Mouse (Mus musculus) kidney, embryonic 15.5 days (tissue): Measurements from ENCODE around the gene Spata33. TPM values are rescaled to one million over a fixed set of nuclear protein-coding genes. Genes with fewer than 3 reads are reported as not detected.

ENCODE experiments used
- ATAC-seq: fragments of 200-750 bp; cut with Nextera tagmentation; replicated peaks from 2 replicates; pipeline ENCODE4 v1.8.0; 2017; ENCODE audit warnings: moderate TSS enrichment; ENCODE audit not compliant: low FRiP score
- H3K27ac ChIP-seq: fragments of 300-500 bp; sonication (generic); 2 replicates; pipeline ENCODE4 v1.5.1; 2015; ENCODE audit warnings: mild to moderate bottlenecking, inconsistent platforms
- H3K27me3 ChIP-seq: fragments of 300-500 bp; sonication (generic); 2 replicates; pipeline ENCODE4 v1.6.1; 2015; ENCODE audit warnings: inconsistent platforms
- H3K36me3 ChIP-seq: fragments of 300-500 bp; sonication (generic); 2 replicates; pipeline ENCODE4 v1.6.1; 2015; ENCODE audit warnings: inconsistent platforms
- H3K4me1 ChIP-seq: fragments of 300-500 bp; sonication (generic); 2 replicates; pipeline ENCODE4 v1.6.1; 2015; ENCODE audit warnings: inconsistent platforms
- H3K4me2 ChIP-seq: fragments of 300-500 bp; sonication (generic); 2 replicates; pipeline ENCODE4 v1.6.1; 2015; ENCODE audit warnings: moderate library complexity, mild to moderate bottlenecking, inconsistent platforms
- H3K4me3 ChIP-seq: fragments of 300-500 bp; sonication (generic); replicated peaks from 2 replicates; pipeline ENCODE4 v1.5.1; 2015; ENCODE audit warnings: mild to moderate bottlenecking, inconsistent platforms
- H3K9ac ChIP-seq: fragments of 300-500 bp; sonication (generic); 2 replicates; pipeline ENCODE4 v1.6.1; 2015; ENCODE audit warnings: mild to moderate bottlenecking, inconsistent platforms
- H3K9me3 ChIP-seq: fragments of 300-500 bp; sonication (generic); replicated peaks from 2 replicates; pipeline ENCODE4 v1.6.1; 2016; ENCODE audit warnings: inconsistent platforms
- WGBS: fragments of 180-500 bp; shearing (Covaris S2); methylation state at CpG from one replicate; pipeline ENCODE4 v1.1.7; 2015; ENCODE audit warnings: mixed read lengths; 5-methylcytosine and 5-hydroxymethylcytosine counted together
- polyA plus RNA-seq: library from polyadenylated mRNA; unstranded; fragments of >200 nt; fragmentation: Nextera tagmentation; extraction: Ambion mirVana; gene quantifications from 2 replicates; pipeline ENCODE4 v1.2.1, GENCODE M21; 2015

The Spata33 gene
- polyA plus RNA-seq, 1 experiment from 2014 or later = 5.5 TPM

DNA sequence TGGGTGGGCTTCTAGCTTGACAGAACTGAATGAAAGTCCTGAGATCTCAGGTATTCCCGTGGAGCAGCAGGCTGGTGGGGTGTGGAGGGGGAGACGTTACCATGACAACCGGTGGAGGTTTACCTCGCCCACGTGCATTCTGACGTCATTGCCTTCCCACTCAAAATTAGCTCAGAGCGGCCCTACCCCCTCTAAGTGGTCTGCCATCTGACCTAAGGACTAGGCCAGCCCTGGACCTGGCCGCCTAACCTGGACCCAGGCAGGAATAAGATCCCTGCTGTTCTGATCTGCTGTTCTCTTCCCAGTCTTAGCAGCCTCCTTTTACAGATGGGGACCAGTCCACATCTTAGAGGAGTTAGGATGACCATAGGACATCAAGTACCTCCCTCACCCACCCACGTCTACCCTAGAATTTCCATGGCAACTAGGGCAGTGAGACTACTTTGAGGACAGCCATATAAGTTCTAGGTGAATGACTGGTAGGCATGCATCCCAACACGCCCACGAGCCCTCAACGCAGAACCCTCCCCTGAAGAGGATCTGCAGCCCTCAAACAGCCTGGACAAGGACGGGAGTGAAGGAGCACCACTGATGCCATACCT lies 22.4 kb downstream of the Spata33 start:
- Histone ChIP-seq H3K4me1 (peaks cover 35% of the 10 kb centered on the region), H3K27me3 (peaks cover 28% of the 10 kb centered on the region), H3K9me3 (no peaks in the 10 kb centered on the region), H3K27ac (no peak overlapping the region), H3K36me3 (peaks cover 2% of the 10 kb centered on the region; the same call in 1 of the 2 replicates), H3K4me3 (peak overlapping the region; percentile 61), H3K9ac (peak overlapping the region; percentile 58), H3K4me2 (peak overlapping the region; percentile 88)
- WGBS = 17% methylated on average over 13 of the region's 13 CpGs
- peak; percentile 10; the same call in 1 of the 2 replicates for ATAC-seq

DNA sequence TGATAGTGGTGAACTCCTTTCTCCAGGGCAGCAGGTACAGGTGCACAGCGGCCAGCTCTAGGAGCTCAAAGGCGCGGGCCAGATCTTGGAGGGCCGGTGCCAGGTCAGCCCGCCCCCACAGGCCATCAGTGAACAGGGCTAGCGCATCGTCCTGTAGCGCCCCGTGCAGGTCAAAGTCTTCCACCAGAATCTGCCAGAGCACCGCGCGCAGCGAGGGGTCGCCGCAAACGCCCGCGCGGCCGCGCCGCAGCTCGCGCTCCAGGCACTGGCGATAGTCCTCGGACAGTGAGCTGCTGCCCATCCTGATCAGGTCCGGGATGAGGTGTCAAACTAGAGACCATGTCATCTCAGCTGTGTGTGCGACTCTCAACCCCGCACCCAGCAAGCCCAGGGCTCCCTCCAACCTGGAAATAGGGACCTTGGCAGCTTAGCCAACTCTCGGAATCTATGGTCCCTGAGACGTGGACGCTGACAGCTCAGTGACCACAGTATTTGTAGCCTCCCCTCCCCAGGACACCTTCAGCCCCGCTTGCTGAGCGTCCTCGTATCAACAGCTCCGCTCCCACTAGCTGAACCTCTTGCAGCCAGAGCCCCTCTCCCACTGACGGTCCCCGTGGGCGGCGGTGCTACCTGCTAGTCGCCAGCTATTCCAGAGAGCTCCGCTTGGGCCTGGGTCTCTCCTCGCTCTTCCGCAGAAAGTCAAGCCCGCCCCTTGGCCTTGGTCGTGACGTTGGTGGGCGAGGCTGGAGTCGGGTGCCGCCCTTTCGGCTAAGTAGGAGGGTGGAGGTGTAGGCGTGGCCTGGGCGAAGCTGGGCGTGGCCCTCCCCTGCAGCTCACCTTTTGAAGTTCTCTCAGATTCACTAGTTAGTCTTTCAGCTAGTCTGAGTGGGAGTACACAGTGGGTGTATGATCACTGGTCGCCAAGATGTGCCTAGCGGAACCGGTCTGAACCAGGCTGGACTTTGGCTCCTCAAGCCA lies 23.2 kb downstream of the Spata33 start, which contains the start of gene Spata2l:
Spata2l (minus strand) TSS at position 714 of the 978 bp plus-strand sequence.
- WGBS = under 1% methylated on average over 57 of the region's 57 CpGs
- Histone ChIP-seq H3K27me3 (peaks cover 28% of the 10 kb centered on the region), H3K9me3 (no peaks in the 10 kb centered on the region), H3K36me3 (no peaks in the 10 kb centered on the region), H3K9ac (peak within 1 kb of the TSS; percentile 58), H3K4me2 (peak within 1 kb of the TSS; percentile 88), H3K27ac (peak within 1 kb of the TSS; percentile 33; the same call in 1 of the 2 replicates), H3K4me3 (peak within 1 kb of the TSS; percentile 61), H3K4me1 (peaks cover 35% of the 10 kb centered on the region)
- peak; percentile 89 for ATAC-seq

GRCm38 (mm10) chr8:123239398-123239797 lies 26.8 kb downstream of the Spata33 start:
- Histone ChIP-seq H3K9me3 (no peaks in the 10 kb centered on the region), H3K4me3 (no peak overlapping the region), H3K9ac (no peak overlapping the region), H3K4me2 (no peak overlapping the region), H3K27me3 (peaks cover 12% of the 10 kb centered on the region), H3K4me1 (peaks cover 23% of the 10 kb centered on the region), H3K27ac (no peak overlapping the region), H3K36me3 (peaks cover 24% of the 10 kb centered on the region)
- WGBS = 89% methylated on average over 10 of the region's 10 CpGs
- no peak for ATAC-seq

DNA sequence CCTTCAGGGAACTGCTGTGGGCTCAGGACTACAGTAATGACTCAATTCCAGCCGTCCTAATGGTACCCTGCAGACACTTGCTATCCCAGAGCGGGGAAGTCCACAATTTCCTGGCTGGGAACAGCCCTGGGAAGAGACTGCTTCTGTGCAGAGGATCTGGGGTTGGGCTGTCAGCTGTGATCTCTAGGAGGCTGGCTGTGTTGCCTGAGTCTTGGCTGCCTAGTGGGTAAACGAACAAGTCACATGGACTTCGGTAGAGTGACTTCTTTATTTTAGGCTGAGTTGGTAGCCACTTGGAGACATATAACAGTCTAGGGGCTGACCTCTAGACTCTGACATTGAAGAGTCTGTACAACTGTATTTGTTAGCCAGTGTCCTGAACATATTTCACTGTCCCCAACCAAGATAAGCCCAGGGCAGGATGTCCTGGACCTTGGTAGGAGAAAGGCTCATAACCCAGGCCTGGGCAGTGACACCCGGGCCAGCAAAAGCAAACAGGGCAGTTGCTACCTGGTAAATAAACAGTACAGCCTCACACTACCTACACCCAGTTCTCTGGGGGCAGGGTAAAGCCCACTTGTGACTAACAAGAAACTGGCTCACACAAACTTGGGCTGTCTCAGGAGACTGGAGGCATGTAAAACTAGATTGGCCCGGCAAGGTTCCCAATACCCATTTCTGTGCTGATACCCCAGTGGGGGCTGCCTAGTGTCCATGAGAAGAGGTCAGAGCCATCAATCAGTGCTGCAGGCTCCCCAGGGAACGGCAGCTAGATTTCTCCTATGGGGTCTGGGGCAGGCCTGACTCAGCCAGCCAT lies 29.7 kb downstream of the Spata33 start:
- Histone ChIP-seq H3K4me3 (no peak overlapping the region), H3K4me2 (no peak overlapping the region), H3K27ac (no peak overlapping the region), H3K9me3 (no peaks in the 10 kb centered on the region), H3K27me3 (no peaks in the 10 kb centered on the region), H3K4me1 (no peaks in the 10 kb centered on the region), H3K9ac (no peak overlapping the region), H3K36me3 (peaks cover 54% of the 10 kb centered on the region)
- no peak for ATAC-seq
- 76% methylated on average over 7 of the region's 7 CpGs for WGBS

GRCm38 (mm10) chr8:123243053-123243452 lies 30.4 kb downstream of the Spata33 start:
- Histone ChIP-seq H3K4me3 (no peak overlapping the region), H3K9ac (no peak overlapping the region), H3K27me3 (no peaks in the 10 kb centered on the region), H3K36me3 (peaks cover 61% of the 10 kb centered on the region), H3K27ac (no peak overlapping the region), H3K4me1 (no peaks in the 10 kb centered on the region), H3K4me2 (no peak overlapping the region), H3K9me3 (no peaks in the 10 kb centered on the region)
- ATAC-seq = peak; percentile 24
- WGBS = 68% methylated on average over 11 of the region's 11 CpGs

DNA sequence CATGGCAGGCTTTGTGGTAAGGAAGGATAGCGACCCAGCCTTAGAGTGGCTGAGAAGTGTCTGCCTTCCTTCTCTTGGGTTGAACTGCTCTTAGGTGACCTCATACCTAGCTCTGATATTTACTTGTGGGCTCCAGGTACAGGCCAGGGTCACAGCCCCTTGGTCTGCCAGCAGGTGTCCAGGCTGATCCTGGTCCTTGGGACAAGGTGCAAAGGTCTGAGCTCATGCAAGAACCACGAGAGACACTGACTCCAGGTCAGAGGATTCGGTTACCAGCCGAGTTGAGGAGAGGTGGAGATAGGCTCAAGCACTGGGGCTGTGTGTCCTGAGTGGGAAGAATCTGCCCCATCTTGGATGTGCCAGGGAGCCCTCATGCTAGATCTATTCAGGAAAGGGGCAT lies 31.8 kb downstream of the Spata33 start:
- no peak for ATAC-seq
- Histone ChIP-seq H3K9me3 (no peaks in the 10 kb centered on the region), H3K36me3 (peaks cover 74% of the 10 kb centered on the region), H3K4me3 (no peak overlapping the region), H3K27ac (no peak overlapping the region), H3K4me1 (no peaks in the 10 kb centered on the region), H3K27me3 (no peaks in the 10 kb centered on the region), H3K9ac (no peak overlapping the region), H3K4me2 (no peak overlapping the region)
- WGBS = 91% methylated on average over 4 of the region's 4 CpGs

GRCm38 (mm10) chr8:123245543-123245942 lies 32.9 kb downstream of the Spata33 start:
- Histone ChIP-seq H3K4me3 (no peak overlapping the region), H3K9me3 (no peaks in the 10 kb centered on the region), H3K27me3 (no peaks in the 10 kb centered on the region), H3K4me1 (no peaks in the 10 kb centered on the region), H3K36me3 (peaks cover 86% of the 10 kb centered on the region), H3K9ac (no peak overlapping the region), H3K27ac (no peak overlapping the region), H3K4me2 (no peak overlapping the region)
- 90% methylated on average over 12 of the region's 12 CpGs for WGBS
- ATAC-seq = no peak

GRCm38 (mm10) chr8:123247748-123248147 lies 35.1 kb downstream of the Spata33 start:
- no peak overlapping the region for H3K4me3 ChIP-seq
- H3K9me3 ChIP-seq = no peaks in the 10 kb centered on the region
- 92% methylated on average over 6 of the region's 6 CpGs for WGBS
- H3K27me3 ChIP-seq = no peaks in the 10 kb centered on the region
- H3K36me3 ChIP-seq = peaks cover 91% of the 10 kb centered on the region
- ATAC-seq = no peak
- H3K9ac ChIP-seq = no peak overlapping the region
- H3K4me2 ChIP-seq = no peak overlapping the region
- peaks cover 3% of the 10 kb centered on the region for H3K4me1 ChIP-seq
- H3K27ac ChIP-seq = no peak overlapping the region

GRCm38 (mm10) chr8:123248596-123248995 lies 36.0 kb downstream of the Spata33 start:
- Histone ChIP-seq H3K4me1 (peaks cover 11% of the 10 kb centered on the region), H3K4me2 (no peak overlapping the region), H3K36me3 (peaks cover 84% of the 10 kb centered on the region), H3K27me3 (no peaks in the 10 kb centered on the region), H3K27ac (no peak overlapping the region), H3K9ac (no peak overlapping the region), H3K9me3 (no peaks in the 10 kb centered on the region), H3K4me3 (no peak overlapping the region)
- WGBS = 92% methylated on average over 8 of the region's 8 CpGs
- ATAC-seq = no peak

DNA sequence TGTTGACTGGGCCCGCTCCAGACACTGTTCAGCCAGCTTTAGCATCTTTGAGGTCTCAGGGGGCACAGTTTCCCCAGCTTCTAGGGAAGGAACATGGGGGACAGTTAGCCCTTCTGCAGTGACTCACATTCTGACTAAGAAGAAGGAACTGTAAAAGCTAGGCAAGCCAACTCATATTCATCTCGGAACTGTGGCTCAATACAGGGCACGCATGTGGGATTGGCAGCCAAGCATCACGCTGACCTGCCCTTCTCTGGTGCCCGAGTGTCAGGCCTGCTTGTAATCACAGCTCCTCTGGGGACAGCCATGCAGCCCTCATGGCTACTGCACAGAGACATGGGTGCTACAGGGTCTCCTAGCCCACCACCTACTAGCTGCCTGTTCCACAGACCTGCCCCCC lies 38.3 kb downstream of the Spata33 start:
- no peak overlapping the region for H3K4me2 ChIP-seq
- no peaks in the 10 kb centered on the region for H3K9me3 ChIP-seq
- peaks cover 23% of the 10 kb centered on the region for H3K4me1 ChIP-seq
- H3K27me3 ChIP-seq = no peaks in the 10 kb centered on the region
- no peak overlapping the region for H3K9ac ChIP-seq
- no peak for ATAC-seq
- WGBS = 94% methylated on average over 5 of the region's 5 CpGs
- peaks cover 63% of the 10 kb centered on the region for H3K36me3 ChIP-seq
- H3K27ac ChIP-seq = no peak overlapping the region
- no peak overlapping the region for H3K4me3 ChIP-seq

GRCm38 (mm10) chr8:123252925-123253324 lies 40.3 kb downstream of the Spata33 start:
- H3K27me3 ChIP-seq = no peaks in the 10 kb centered on the region
- H3K9ac ChIP-seq = peak overlapping the region; percentile 100
- ATAC-seq = no peak
- H3K27ac ChIP-seq = no peak overlapping the region
- peak overlapping the region; percentile 98 for H3K4me3 ChIP-seq
- WGBS = 39% methylated on average over 4 of the region's 4 CpGs
- peaks cover 63% of the 10 kb centered on the region for H3K36me3 ChIP-seq
- H3K4me1 ChIP-seq = peaks cover 27% of the 10 kb centered on the region
- H3K9me3 ChIP-seq = no peaks in the 10 kb centered on the region
- H3K4me2 ChIP-seq = peak overlapping the region; percentile 91
